Mouse (Mus musculus) testis, postnatal 14 days (tissue): ENCODE data around the gene 2210017I01Rik.

Experiments used
- DNase-seq: peaks from one replicate; pipeline ENCODE4 v3.0.0; 2021; ENCODE audit warnings: low spot score

Gene 2210017I01Rik

GRCm38 (mm10) chr3:92607392-92607791 lies at the start of gene 2210017I01Rik:
Gene 2210017I01Rik, minus strand, starts transcription at chr3:92607492.
- no peak for DNase-seq

GRCm38 (mm10) chr3:92656826-92657225 lies 49.5 kb upstream of the 2210017I01Rik start, which contains the start of gene Lce1b:
Gene Lce1b, minus strand, starts transcription at chr3:92656926.
- DNase-seq = no peak

- DNase-seq = no peak
Observed at GRCm38 (mm10) chr3:92648207-92648606, 40.9 kb upstream of the 2210017I01Rik start, which contains the start of gene Lce1a1. Gene Lce1a1, minus strand, starts transcription at chr3:92648307.

GRCm38 (mm10) chr3:92639854-92640253 lies 32.6 kb upstream of the 2210017I01Rik start:
- peak; percentile 62 for DNase-seq

GRCm38 (mm10) chr3:92638653-92638991 lies 31.3 kb upstream of the 2210017I01Rik start:
- DNase-seq = no peak

- DNase-seq = no peak
Observed at GRCm38 (mm10) chr3:92637745-92638652, 30.7 kb upstream of the 2210017I01Rik start.

GRCm38 (mm10) chr3:92621560-92621959 lies 14.3 kb upstream of the 2210017I01Rik start, which contains the start of gene Lce6a:
Gene Lce6a, minus strand, starts transcription at chr3:92621660.
- no peak for DNase-seq

- no peak for DNase-seq
Observed at GRCm38 (mm10) chr3:92609804-92610203, 2.5 kb upstream of the 2210017I01Rik start.

- DNase-seq = no peak
Observed at GRCm38 (mm10) chr3:92602169-92602568, 5.1 kb downstream of the 2210017I01Rik start.

- DNase-seq = no peak
Observed at GRCm38 (mm10) chr3:92600456-92600855, 6.8 kb downstream of the 2210017I01Rik start.

GRCm38 (mm10) chr3:92599973-92600372 lies 7.3 kb downstream of the 2210017I01Rik start:
- no peak for DNase-seq

- no peak for DNase-seq
Observed at GRCm38 (mm10) chr3:92598429-92598828, 8.9 kb downstream of the 2210017I01Rik start.

GRCm38 (mm10) chr3:92588858-92589257 lies 18.4 kb downstream of the 2210017I01Rik start, which contains the start of gene Smcp:
Gene Smcp, minus strand, starts transcription at chr3:92588997.
- DNase-seq = no peak

- DNase-seq = no peak
Observed at GRCm38 (mm10) chr3:92587190-92587589, 20.1 kb downstream of the 2210017I01Rik start.

GRCm38 (mm10) chr3:92585055-92585454 lies 22.2 kb downstream of the 2210017I01Rik start:
- no peak for DNase-seq

- no peak for DNase-seq
Observed at GRCm38 (mm10) chr3:92583164-92583826, 24.0 kb downstream of the 2210017I01Rik start.

- no peak for DNase-seq
Observed at GRCm38 (mm10) chr3:92579508-92579907, 27.8 kb downstream of the 2210017I01Rik start.

GRCm38 (mm10) chr3:92578652-92579413 lies 28.5 kb downstream of the 2210017I01Rik start:
- DNase-seq = no peak

GRCm38 (mm10) chr3:92573449-92574041 lies 33.7 kb downstream of the 2210017I01Rik start, which contains the start of gene Ivl:
Gene Ivl, minus strand, starts transcription at chr3:92573735.
- no peak for DNase-seq

- DNase-seq = no peak
Observed at GRCm38 (mm10) chr3:92572514-92573155, 34.7 kb downstream of the 2210017I01Rik start.

- DNase-seq = no peak
Observed at GRCm38 (mm10) chr3:92568752-92569151, 38.5 kb downstream of the 2210017I01Rik start.
